Mouse (Mus musculus) erythroblast, embryonic 14.5 days (primary cell): Measurements from ENCODE around the gene Sec14l4.

Source experiments
- GATA1 ChIP-seq: IDR thresholded peaks from 2 replicates; pipeline ENCODE4 v1.6.1; 2012; ENCODE audit warnings: low read length, inconsistent platforms, mixed read lengths
- TAL1 ChIP-seq: IDR thresholded peaks from 3 replicates; pipeline ENCODE4 v1.6.1; 2012; ENCODE audit warnings: low read length, inconsistent platforms, mixed read lengths

DNA sequence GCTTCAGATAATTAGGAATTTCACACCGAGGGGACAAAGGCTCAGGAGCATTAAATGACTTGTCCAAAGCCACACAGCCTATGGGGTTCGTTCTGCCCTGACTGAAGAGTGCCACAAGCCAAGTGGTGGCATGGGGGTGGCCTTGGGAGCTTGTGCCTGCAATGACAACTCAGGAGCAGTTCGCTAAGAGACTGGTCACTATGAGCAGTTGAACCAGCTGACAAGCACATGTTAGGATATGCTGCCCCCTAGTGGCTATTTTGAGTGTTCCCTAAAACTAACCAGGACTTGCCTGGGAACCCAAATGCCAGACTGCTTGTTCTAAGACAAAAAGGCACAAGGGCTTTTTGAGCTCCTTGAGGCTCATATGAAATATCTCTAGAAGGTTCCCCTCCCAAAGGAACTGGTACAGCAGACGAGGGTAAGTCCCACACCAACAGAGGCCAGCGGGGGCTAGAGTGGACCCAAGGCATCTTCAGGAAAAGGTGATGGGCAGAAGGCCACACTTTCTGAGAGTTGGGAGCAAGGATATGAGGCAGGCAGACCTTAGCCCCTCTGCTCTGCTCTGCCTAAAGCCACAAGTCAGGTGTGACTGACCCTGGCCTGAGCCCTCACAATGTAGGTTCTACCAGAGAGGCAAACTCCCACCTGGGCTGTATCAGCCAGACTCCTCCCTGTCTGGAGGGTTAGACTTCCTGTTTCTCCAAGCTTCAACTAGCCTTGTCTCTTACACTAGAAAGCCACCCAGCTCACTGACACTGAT is 52.2 kb downstream of the Sec14l4 start:
- TF ChIP-seq GATA1, result no peak
- no peak for TF ChIP-seq TAL1
